Mouse (Mus musculus): ENCODE data around the gene Itsn1.

- TF ChIP-seq CTCF (IDR thresholded peaks at IDR 0.05; ENCODE audit: insufficient read depth, low read length) (no peak), POLR2A (IDR thresholded peaks at IDR 0.05; ENCODE audit: borderline replicate concordance, extremely low read depth, low read depth, low read length) (no peak)
These were observed 233.9 kb downstream of the Itsn1 start for GRCm38 (mm10) chr16:91962894-91963555.
